Mouse (Mus musculus) liver, embryonic 12.5 days (tissue): ENCODE results near the gene Lama1. TPM values are rescaled to one million over a fixed set of nuclear protein-coding genes. Genes with fewer than 3 reads are reported as not detected.

ENCODE experiments used
- ATAC-seq: fragments of 200-750 bp; cut with Nextera tagmentation; 2 replicates; pipeline ENCODE4 v1.8.0; 2017; ENCODE audit warnings: moderate number of reproducible peaks, mild to moderate bottlenecking, moderate library complexity
- H3K27ac ChIP-seq: fragments of 300-500 bp; sonication (generic); 2 replicates; pipeline ENCODE4 v1.5.1; 2016; ENCODE audit warnings: mild to moderate bottlenecking
- H3K27me3 ChIP-seq: fragments of 300-500 bp; sonication (generic); replicated peaks from 2 replicates; pipeline ENCODE4 v1.6.1; 2016; ENCODE audit warnings: mild to moderate bottlenecking, moderate library complexity
- H3K36me3 ChIP-seq: fragments of 300-500 bp; sonication (generic); 2 replicates; pipeline ENCODE4 v1.6.1; 2016; ENCODE audit warnings: mild to moderate bottlenecking, moderate library complexity
- H3K4me1 ChIP-seq: fragments of 300-500 bp; sonication (generic); 2 replicates; pipeline ENCODE4 v1.6.1; 2016
- H3K4me2 ChIP-seq: fragments of 300-500 bp; sonication (generic); 2 replicates; pipeline ENCODE4 v1.6.1; 2016; ENCODE audit warnings: mild to moderate bottlenecking, moderate library complexity
- H3K4me3 ChIP-seq: fragments of 300-500 bp; sonication (generic); 2 replicates; pipeline ENCODE4 v1.5.1; 2016; ENCODE audit warnings: mild to moderate bottlenecking, moderate library complexity
- H3K9ac ChIP-seq: fragments of 300-500 bp; sonication (generic); 2 replicates; pipeline ENCODE4 v1.6.1; 2016; ENCODE audit warnings: mild to moderate bottlenecking, moderate library complexity
- H3K9me3 ChIP-seq: fragments of 300-500 bp; sonication (generic); replicated peaks from 2 replicates; pipeline ENCODE4 v1.6.1; 2016; ENCODE audit warnings: mild to moderate bottlenecking, moderate library complexity
- WGBS: fragments of 180-500 bp; shearing (Covaris S2); methylation state at CpG from one replicate; pipeline ENCODE4 v1.1.7; 2016; ENCODE audit not compliant: insufficient replicate concordance; 5-methylcytosine and 5-hydroxymethylcytosine counted together
- polyA plus RNA-seq: library from polyadenylated mRNA; unstranded; fragments of >200 nt; fragmentation: Nextera tagmentation; extraction: Ambion mirVana; gene quantifications from 2 replicates; pipeline ENCODE4 v1.2.1, GENCODE M21; 2016

The Lama1 gene
- polyA plus RNA-seq, 1 experiment from 2014 or later = 2.2 TPM

DNA sequence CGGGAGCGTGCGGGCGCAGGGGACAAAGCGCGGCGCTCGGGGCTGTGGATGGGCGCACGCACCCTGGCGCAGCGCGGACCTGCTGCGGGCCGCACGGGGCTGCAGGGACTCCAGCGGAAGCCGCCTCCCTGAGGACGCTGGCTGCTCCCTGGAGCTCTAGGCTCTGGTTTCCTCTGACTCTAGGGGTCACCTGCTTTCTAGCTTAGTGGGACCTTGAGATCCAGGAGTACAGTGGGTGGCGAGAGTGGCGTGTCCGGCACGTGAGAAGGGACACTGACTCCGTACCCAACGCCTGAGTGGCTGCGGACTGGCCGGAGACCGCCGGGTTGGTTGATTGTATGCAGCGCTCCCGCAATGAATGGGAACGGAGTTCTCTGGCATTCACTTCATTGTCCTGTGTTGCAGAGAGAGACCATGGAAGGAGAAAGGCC is 417 bp downstream of the Lama1 start:
- H3K27me3 ChIP-seq = peaks cover 34% of the 10 kb centered on the region
- no peaks in the 10 kb centered on the region for H3K9me3 ChIP-seq
- H3K9ac ChIP-seq = peak overlapping the region; percentile 49; the same call in 1 of the 2 replicates
- peak; percentile 38; the same call in 1 of the 2 replicates for ATAC-seq
- H3K27ac ChIP-seq = no peak overlapping the region
- 1% methylated on average over 28 of the region's 32 CpGs for WGBS
- H3K4me2 ChIP-seq = peak overlapping the region; percentile 75
- no peaks in the 10 kb centered on the region; the same call in 1 of the 2 replicates for H3K4me1 ChIP-seq
- no peaks in the 10 kb centered on the region for H3K36me3 ChIP-seq
- peak overlapping the region; percentile 55 for H3K4me3 ChIP-seq

DNA sequence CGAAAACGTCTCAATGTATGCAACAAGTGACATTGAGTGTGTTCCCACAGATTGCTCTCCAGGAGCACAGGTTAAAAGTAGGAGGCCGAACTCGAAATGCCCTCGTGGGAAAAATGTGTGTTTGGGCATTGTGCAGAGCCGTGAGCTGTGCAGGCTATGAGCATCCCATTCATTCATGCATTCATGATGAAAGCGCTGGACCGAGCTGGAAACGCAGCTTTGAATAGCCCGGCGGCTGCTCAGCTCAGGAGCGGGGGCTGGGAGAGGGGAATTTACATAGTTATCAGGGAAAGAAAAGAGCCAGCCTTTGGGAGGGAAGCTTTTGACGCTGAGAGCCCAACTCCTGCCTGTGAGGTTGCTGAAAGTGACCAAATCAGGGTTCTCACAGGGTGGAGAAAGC is 1.2 kb downstream of the Lama1 start:
- Histone ChIP-seq H3K9me3 (no peaks in the 10 kb centered on the region), H3K27ac (no peak overlapping the region), H3K36me3 (no peaks in the 10 kb centered on the region), H3K27me3 (peaks cover 34% of the 10 kb centered on the region), H3K4me1 (no peaks in the 10 kb centered on the region; the same call in 1 of the 2 replicates), H3K9ac (no peak overlapping the region), H3K4me3 (no peak overlapping the region; the same call in 1 of the 2 replicates), H3K4me2 (peak overlapping the region; percentile 75)
- no peak for ATAC-seq
- 10% methylated on average over 13 of the region's 13 CpGs for WGBS

DNA sequence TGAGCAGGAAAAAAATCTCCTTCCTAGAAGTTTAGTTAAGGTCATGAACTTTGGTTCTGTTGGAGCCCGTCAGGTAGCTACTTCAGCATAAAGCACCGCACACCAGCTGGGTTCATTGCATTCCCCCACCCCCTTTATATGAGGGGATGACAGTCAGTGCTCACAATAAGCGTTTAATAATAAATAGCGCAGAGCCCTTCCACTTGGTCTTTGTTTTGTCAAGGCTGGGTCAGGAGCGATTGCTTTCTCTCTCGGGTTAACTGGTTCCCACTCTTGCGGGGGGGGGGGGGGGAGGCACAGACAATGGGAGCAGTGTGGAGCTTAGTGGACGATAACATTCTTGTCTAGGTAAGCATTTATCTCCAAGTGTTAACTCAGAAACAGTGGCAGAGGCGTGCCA is 4.7 kb downstream of the Lama1 start:
- no peaks in the 10 kb centered on the region for H3K36me3 ChIP-seq
- H3K27me3 ChIP-seq = peaks cover 31% of the 10 kb centered on the region
- no peak for ATAC-seq
- H3K9me3 ChIP-seq = no peaks in the 10 kb centered on the region
- H3K4me1 ChIP-seq = no peaks in the 10 kb centered on the region; the same call in 1 of the 2 replicates
- H3K4me2 ChIP-seq = no peak overlapping the region
- WGBS = 67% methylated on average over 8 of the region's 9 CpGs
- no peak overlapping the region for H3K27ac ChIP-seq
- no peak overlapping the region for H3K4me3 ChIP-seq
- no peak overlapping the region for H3K9ac ChIP-seq

DNA sequence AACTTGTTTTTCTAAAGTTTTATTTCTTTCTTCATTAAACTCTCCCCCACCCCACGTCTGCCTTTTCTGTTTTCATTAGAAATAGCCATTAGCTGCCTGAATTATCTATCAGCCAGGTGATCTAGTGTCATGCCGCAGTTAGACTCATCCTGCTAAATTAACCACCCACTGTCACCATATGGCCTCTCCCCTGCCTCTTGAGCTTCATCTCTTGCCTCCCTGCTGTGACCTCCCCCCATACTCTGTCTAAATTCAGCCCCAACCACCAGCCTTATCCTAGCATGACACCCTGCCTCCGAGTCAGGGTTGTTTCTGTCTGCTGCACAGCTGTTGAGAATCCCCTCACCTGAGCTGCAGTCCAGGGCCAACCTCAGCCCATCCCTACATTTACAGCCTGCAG is 5.9 kb downstream of the Lama1 start:
- 30% methylated on average over 3 of the region's 3 CpGs for WGBS
- H3K27me3 ChIP-seq = peaks cover 19% of the 10 kb centered on the region
- no peak overlapping the region for H3K9ac ChIP-seq
- H3K4me3 ChIP-seq = no peak overlapping the region
- H3K27ac ChIP-seq = no peak overlapping the region
- no peak overlapping the region for H3K4me2 ChIP-seq
- H3K4me1 ChIP-seq = no peaks in the 10 kb centered on the region
- no peak for ATAC-seq
- no peaks in the 10 kb centered on the region for H3K36me3 ChIP-seq
- H3K9me3 ChIP-seq = no peaks in the 10 kb centered on the region

DNA sequence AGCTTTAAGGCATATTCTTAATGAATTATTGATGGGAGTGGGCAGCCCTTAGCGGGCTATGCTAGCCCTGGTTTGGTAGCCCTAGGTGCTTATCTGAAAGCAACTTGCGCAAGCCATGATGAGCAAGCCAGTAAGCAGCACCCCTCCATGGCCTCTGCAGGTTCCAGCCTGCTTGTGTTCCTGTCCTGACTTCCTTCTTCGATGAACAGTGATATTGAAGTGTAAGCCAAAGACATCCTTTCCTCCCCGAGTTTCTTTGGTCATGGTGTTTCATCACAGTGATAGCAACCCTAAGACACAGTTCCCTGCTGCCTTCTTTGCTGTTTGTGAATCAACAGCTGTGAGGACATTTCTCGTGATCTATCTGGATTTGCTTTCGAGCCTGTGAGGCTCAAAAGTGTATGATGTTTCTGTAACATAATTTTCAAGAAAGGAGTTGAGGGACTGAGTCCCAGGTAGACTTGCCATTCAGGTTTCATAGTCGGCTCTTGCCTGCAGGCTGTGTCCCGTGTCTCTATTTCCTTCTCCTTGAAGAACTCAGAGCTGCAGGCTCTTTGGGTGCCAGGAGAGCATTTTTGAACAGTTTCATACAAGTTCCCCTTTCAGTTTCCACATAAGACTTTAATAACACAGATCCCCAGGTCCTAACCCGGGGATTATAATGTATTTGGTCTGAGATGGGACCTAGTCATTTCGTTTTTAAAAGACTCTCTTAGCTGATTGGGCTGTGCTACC is 8.1 kb downstream of the Lama1 start:
- 66% methylated on average over 10 of the region's 10 CpGs for WGBS
- Histone ChIP-seq H3K4me1 (no peaks in the 10 kb centered on the region), H3K4me3 (no peak overlapping the region), H3K27ac (no peak overlapping the region), H3K27me3 (no peaks in the 10 kb centered on the region), H3K9ac (no peak overlapping the region), H3K9me3 (no peaks in the 10 kb centered on the region), H3K4me2 (no peak overlapping the region), H3K36me3 (no peaks in the 10 kb centered on the region)
- no peak for ATAC-seq

DNA sequence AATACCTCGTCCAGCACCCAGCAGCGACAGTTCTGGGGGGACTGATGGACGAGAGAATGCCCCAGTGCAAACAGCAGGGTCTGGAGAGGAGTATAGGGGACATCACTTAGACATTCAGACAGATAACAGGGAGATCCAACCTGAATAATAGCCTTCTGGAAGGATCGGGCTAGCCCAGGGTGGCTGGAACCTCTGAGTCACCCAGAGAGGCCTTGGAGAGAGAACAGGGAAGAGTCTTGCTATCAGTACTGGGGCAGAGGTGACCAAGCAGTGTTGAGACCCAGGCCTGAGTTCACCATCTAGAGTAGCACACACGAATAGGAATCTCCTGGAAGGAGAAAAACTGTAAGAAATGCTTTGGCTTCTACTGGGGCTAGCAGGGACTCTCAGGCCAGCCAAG is 9.3 kb downstream of the Lama1 start:
- no peak overlapping the region for H3K4me2 ChIP-seq
- H3K4me1 ChIP-seq = no peaks in the 10 kb centered on the region
- no peak for ATAC-seq
- H3K36me3 ChIP-seq = no peaks in the 10 kb centered on the region
- WGBS = 60% methylated on average over 5 of the region's 5 CpGs
- no peak overlapping the region for H3K9ac ChIP-seq
- no peaks in the 10 kb centered on the region for H3K9me3 ChIP-seq
- H3K27ac ChIP-seq = no peak overlapping the region
- no peak overlapping the region for H3K4me3 ChIP-seq
- no peaks in the 10 kb centered on the region for H3K27me3 ChIP-seq

DNA sequence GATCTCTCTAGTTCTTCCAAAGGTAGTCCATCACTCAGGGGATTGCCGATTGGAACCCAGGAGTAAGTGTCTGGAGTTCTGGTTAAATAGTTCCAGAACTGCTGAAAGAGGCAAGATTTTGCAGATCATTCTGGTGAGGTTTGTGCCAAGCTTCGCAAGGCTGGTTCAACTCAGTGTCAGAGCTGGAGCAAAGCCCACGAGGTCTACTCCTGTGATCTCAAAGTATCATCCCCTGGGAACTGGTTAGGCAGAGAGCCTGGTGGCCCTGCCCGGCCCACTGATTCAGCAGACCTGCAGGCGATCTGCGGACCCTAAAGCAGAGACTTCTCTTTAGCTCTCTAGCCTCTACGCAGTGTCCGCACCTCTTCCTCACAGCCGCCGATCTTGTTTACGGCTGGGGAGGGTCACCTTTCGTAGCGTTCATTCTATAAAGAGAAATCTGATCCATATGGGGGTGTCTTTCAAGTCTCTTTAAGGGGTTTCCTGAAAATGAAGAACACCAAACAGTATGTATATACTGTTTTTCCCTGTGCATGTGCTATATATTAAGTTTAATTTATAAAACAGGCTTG is 10.8 kb downstream of the Lama1 start:
- Histone ChIP-seq H3K27ac (no peak overlapping the region), H3K36me3 (no peaks in the 10 kb centered on the region), H3K9me3 (no peaks in the 10 kb centered on the region), H3K4me2 (no peak overlapping the region), H3K4me1 (no peaks in the 10 kb centered on the region), H3K9ac (no peak overlapping the region), H3K4me3 (no peak overlapping the region), H3K27me3 (no peaks in the 10 kb centered on the region)
- no peak for ATAC-seq
- WGBS = 72% methylated on average over 13 of the region's 13 CpGs

DNA sequence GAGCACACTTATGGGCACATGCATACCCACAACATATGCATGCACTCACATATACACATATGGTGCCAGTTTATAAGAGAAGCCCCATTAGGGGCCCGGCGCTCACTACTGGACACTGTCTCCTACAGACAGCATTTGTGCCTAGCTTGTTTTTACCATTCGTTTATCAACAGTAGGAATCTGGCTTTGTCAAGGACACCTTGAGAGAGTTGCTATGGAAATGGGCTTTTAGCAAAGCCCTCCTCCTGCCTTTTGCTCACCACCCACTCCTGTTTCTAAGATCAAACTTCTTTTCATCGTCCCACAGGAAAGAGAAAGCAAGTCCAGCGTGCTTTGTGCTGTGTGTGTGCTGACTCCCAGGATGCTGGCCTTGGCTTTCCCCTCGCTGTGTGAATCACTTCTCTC is 13.3 kb downstream of the Lama1 start:
- no peak overlapping the region for H3K4me3 ChIP-seq

DNA sequence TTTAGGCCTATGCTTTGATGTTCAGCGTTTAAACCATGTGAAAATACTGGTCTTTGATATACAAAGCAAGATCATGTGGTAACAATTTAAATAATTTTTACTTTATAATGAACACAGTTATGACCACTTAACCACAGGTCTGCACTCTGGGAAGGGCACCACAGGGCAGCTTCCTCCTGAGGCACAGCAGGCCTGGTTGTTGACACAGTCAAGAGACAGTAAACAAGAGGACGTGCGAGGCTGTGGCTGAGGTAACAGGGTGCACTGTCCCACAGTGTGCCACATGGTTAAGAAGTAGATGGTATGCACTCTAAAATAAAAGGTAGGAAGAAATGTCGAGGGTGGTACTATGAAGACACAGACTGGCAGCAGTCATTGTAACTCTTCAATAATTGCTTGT is 14.3 kb downstream of the Lama1 start:
- H3K36me3 ChIP-seq = no peaks in the 10 kb centered on the region
- H3K9me3 ChIP-seq = no peaks in the 10 kb centered on the region
- ATAC-seq = peak; percentile 44; the same call in 1 of the 2 replicates
- H3K4me1 ChIP-seq = no peaks in the 10 kb centered on the region
- H3K4me2 ChIP-seq = no peak overlapping the region
- H3K27ac ChIP-seq = no peak overlapping the region
- H3K27me3 ChIP-seq = no peaks in the 10 kb centered on the region
- 50% methylated on average over 4 of the region's 4 CpGs for WGBS
- H3K9ac ChIP-seq = no peak overlapping the region
- H3K4me3 ChIP-seq = no peak overlapping the region

More for the DNA sequence above, 13.3 kb downstream of the Lama1 start:
- H3K4me1 ChIP-seq = no peaks in the 10 kb centered on the region
- no peak overlapping the region for H3K27ac ChIP-seq
- H3K4me2 ChIP-seq = no peak overlapping the region
- WGBS = 62% methylated on average over 6 of the region's 6 CpGs
- no peaks in the 10 kb centered on the region for H3K36me3 ChIP-seq
- ATAC-seq = no peak
- no peaks in the 10 kb centered on the region for H3K9me3 ChIP-seq
- no peak overlapping the region for H3K9ac ChIP-seq
- no peaks in the 10 kb centered on the region for H3K27me3 ChIP-seq

DNA sequence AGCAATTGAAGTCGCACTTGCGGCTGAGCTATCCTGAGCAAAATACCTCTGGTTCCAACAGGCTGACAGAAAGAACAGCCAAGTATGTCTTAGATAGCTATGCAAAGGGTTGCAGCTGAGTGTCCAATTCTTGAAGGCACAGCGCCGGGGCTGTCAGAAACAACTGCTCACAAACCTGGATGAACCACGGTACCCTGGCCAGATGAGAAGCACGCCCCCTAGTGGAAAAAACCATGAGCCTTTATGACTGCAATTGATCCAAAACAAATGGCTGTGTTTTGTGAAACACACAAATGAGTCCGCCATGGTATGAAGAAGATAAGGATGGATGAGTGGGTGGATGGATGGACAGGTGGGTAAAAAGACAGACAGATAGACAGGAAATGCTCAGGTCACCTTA is 15.9 kb downstream of the Lama1 start:
- no peak overlapping the region for H3K27ac ChIP-seq
- 58% methylated on average over 7 of the region's 7 CpGs for WGBS
- H3K9me3 ChIP-seq = no peaks in the 10 kb centered on the region
- H3K4me1 ChIP-seq = no peaks in the 10 kb centered on the region
- H3K9ac ChIP-seq = no peak overlapping the region
- no peak for ATAC-seq
- no peaks in the 10 kb centered on the region for H3K27me3 ChIP-seq
- H3K4me3 ChIP-seq = no peak overlapping the region
- H3K36me3 ChIP-seq = no peaks in the 10 kb centered on the region
- H3K4me2 ChIP-seq = no peak overlapping the region

DNA sequence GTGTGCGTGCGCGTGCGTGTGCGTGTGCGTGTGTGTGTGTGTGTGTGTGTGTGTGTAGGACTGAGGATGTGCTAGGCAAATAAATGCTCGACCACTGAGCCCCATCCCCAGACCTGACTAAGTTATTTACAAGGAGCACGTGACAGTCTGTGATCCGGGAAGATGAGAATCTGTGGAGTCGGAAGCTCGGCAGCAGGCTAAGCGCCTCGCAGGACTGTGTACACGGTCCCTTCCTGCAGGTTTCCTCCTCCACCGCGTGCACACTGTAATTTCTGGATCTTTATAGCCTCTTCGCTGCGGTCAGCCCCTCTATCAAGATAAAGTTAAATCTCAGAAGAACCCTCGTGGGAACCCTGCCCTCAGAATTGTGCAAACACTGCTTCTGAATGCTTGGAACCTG is 18.4 kb downstream of the Lama1 start:
- Histone ChIP-seq H3K9me3 (no peaks in the 10 kb centered on the region), H3K4me3 (no peak overlapping the region), H3K27me3 (no peaks in the 10 kb centered on the region), H3K4me1 (no peaks in the 10 kb centered on the region), H3K27ac (no peak overlapping the region), H3K9ac (no peak overlapping the region), H3K4me2 (no peak overlapping the region), H3K36me3 (no peaks in the 10 kb centered on the region)
- ATAC-seq = no peak
- 78% methylated on average over 19 of the region's 19 CpGs for WGBS

DNA sequence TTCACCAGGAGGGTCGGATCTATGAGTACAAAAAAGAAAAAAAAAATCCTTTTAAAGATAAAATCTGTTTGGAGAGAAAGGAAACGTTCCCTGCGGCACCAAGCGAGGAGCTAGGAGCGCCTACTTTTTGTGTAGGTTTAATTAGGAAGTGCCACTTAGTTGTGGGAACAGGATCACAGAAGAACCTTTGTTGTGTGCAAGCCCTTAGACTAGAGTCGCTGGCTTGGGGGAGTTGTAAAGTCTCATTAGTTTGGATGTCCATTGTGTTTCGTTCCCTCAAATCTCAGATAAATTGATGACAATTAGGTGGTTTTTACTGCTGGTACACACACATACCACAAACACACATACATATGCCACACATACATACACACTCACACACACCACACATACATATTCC is 25.0 kb downstream of the Lama1 start:
- Histone ChIP-seq H3K27me3 (no peaks in the 10 kb centered on the region), H3K9ac (no peak overlapping the region), H3K4me3 (no peak overlapping the region), H3K4me1 (no peaks in the 10 kb centered on the region), H3K4me2 (no peak overlapping the region), H3K27ac (no peak overlapping the region), H3K9me3 (no peaks in the 10 kb centered on the region), H3K36me3 (no peaks in the 10 kb centered on the region)
- 63% methylated on average over 7 of the region's 7 CpGs for WGBS
- no peak for ATAC-seq
